Mouse (Mus musculus): ENCODE measurements around the gene Thoc5.
A peak's percentile ranks its signal among the peaks of the same experiment; 100 is the strongest.

Thoc5 gene

DNA sequence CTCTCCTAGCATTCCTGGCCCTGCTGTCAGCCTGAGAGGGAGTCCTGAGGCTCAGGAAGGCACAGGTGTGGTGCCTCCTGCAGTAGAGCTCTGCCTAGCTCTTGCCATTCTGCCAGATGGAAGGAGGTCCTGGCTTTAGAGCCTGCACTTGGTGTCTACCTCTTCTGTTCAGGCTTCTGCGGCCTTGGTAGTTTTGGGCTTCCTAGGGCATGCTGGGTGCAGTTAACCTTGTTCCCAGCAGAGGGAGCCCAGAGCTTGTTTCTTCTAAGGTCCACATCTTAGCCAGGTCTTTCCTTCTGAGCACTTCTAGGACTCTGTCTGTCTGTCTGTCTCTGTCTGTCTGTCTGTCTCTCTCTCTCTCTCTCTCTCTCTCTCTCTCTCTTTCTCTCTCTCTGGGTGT is 20.9 kb downstream of the Thoc5 start:
- DNase-seq = peak; percentile 62 to 66

GRCm38 (mm10) chr11:4921281-4921680 is 26.2 kb downstream of the Thoc5 start:
- DNase-seq = peak; percentile 25 to 31

DNA sequence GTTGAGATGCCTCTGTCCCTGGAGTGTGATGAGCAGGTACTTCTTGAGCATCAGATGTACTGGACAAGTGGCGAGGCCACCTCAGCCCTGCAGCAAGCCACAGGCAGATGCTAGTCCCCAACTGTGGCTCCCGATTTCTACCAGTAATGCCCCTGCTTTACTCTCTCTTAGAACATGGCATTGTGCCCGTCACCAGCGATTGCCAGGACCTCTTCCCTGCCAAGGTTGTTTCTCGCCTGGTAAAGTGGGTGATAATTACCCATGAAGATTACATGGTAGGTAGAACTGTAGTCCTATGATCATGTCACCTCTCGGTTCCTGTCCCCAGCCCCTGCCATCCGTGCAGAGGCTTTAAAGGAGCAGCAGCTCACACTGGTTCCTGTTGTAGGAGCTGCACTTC is 26.6 kb downstream of the Thoc5 start:
- no peak for DNase-seq

GRCm38 (mm10) chr11:4927224-4927623 is 32.1 kb downstream of the Thoc5 start:
- no peak for DNase-seq

DNA sequence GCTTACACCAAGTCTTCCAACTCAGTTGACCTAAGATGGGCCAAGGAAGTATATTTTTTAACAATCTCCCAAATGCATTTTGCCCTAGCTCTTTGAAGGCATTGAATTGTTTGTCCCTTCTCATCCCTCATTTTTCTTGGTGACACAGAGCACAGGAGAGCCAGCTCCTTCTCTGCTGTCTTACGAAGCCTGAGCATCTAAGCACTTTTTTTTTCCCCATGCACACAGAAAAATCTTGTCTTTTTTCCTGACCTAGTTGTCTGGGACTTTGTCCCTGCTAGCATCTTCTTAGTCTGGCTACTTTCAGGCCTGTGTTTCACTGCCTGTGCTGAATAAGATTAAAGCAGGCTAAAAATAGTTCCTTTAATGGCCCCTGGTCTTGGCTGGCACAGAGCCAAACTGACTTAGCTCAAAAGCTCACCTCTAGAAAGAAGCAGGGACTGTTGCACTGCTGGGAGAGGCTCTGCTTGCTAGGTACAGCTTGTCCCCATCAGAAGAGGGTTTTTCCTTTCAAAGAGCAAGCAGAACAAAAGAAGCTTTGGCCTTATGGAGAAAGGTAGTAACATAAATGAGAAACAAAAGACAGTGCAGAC is 36.0 kb downstream of the Thoc5 start:
- peak in 1 of 2 experiments; percentile 17 for DNase-seq

DNA sequence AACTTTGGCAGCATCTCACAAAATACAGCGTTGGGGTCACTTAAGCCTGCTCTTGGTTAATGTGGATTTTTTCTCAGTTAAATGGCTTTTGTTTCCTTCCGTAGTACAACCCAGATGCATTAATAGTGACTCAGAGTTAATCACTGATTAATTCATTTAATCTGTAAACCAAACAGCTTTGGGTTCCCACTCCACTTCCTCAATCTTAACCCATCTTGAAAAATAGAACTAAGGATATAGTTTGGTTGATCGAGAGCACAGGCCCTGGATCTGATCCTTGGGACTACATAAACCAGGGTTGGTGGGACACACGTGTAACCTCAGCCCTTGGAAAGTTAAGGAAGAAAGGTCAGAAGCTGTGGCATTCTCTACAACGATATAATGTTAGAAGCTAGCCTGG is 41.1 kb downstream of the Thoc5 start:
- no peak for DNase-seq

GRCm38 (mm10) chr11:4946530-4946929 is 51.4 kb downstream of the Thoc5 start:
- no peak for DNase-seq

- DNase-seq = peak; percentile 21 to 51
These were observed 52.1 kb downstream of the Thoc5 start for GRCm38 (mm10) chr11:4946947-4947812.

DNA sequence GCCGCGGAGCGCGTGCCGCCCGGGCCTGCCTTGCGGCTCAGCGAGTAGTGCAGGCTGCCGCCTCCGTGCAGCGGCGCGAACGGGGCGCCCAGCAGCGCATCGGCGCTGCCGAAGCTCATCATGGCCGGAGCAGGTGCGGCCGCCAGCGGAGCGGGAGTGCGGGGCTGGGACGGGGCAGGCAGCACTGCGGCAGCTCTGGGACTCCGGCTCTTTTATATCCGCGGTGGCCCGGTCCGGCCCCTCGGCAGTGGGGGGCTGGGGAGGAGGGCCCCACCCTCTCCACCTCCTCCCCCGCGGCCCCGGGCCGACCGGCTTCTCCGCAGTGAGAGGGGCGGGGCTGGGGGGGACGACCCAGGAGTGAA is 52.7 kb downstream of the Thoc5 start, which contains the start of gene Nefh:
Nefh (minus strand) TSS at position 252 of the 362 bp plus-strand sequence.
- peak in 1 of 2 experiments; percentile 37 for DNase-seq

DNA sequence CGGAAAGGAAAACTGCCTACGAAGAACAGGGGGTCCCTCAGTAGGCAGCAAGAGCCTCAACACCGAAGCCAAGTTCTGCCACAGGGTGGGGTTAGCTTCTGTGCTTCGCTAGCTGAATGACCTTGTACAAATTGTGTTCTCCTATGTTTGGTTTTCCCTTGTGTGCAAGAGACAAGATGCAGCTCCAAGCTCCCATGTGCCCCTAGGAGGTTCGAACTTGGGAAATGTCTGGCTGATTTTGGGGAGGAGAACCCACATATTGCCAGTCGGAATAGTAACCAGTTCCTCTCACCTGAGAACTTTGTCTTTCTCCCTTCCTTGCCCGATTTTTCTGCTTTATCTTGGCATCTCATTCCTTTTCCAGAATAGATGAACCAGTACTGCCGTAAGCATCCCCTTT is 53.7 kb downstream of the Thoc5 start:
- DNase-seq = no peak

DNA sequence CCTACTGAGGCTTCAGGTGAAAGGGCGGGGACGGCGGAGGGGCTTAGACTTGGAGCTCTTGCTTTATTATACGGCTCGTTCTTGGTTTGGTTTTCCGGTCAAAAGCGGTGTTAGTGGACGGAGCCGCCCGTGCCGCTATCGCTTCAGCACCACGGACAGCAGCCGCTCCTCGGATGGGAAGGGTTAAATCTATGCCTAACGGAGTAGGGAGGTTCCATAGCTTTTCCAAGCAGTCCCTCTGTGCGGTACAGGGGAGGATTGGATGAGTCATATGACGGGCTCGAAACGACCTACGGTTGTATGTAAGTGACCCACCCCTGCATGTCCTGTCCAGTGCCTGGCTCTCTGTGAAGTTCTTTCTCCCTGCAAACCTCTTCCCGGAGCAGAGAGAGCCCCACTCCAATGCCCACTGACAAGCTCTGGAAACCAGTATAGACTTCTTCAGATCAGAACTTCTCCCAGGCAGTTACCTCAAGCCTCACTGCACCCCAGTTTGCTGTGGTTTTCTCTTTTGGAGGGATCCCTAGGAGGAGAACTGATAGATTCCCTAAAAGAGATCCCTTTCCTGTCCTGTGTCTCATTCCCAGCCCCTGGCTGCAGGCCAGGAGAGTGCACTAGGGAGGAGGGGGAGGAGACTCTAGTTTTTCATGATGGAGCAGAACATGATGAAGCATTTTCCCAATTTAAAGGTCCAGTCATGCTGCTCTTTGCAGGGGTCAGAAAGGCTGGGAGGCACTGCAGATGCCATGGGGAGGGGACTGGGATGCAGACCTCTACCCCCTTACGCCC is 54.3 kb downstream of the Thoc5 start:
- DNase-seq = no peak

GRCm38 (mm10) chr11:4953401-4953800 is 58.3 kb downstream of the Thoc5 start:
- DNase-seq = no peak

GRCm38 (mm10) chr11:4953918-4954317 is 58.8 kb downstream of the Thoc5 start:
- no peak for DNase-seq

DNA sequence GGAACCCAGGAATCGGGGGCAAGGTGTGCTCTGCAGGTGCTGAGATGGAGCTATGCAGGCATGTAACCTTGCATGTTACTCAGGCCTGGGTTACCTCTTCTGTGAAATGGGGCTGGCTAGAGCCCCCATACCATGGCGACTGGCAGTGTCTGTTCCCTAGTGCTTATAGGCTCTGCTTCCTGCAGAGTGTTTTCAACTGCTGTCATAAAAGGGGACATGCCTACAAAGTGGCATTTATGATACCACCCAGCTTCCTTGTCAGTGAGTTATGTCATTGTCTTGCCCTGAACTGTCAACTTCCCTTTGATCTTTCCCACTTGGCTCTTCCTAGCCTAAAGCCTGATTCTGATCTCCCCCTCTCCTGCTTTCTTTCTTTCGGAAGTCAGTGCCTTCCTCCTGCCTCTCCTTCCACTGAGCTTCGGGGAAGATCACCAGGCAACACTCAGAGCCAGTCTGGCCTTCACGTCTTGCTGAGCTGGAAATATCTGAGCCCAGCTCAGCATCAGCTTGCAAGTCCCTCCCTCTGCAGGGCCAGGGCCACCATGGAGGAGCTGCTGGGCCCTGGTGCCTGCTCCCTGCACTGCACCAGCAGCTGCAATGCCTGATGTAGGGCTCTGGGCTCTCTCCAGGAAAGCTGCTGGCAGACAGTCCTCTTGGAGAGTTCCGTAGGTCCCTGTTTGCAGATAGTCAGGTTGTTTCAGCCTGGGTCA is 68.1 kb downstream of the Thoc5 start:
- no peak for DNase-seq

- DNase-seq = no peak
These were observed 71.2 kb downstream of the Thoc5 start for GRCm38 (mm10) chr11:4966325-4966724.

DNA sequence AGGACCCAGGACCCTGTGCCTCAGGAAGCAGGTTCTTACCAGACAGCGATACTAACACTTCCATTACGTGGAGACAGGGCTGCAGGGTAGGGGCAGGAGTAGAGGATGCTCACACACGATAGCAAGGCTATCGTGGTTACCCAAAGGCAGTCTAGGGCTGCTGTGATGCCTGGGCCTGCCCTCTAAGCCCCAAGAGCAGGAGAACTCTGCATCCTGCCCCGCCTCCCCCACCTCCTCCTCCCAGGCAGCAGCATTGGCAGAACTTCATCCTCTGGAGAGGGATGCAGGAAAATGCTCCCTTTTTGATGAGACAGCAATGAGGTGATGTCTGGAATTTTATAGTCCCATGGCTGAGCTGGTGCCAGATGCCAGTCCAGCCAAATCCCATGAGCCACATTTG is 71.8 kb downstream of the Thoc5 start:
- DNase-seq = no peak

- no peak for DNase-seq
These were observed 72.4 kb downstream of the Thoc5 start for GRCm38 (mm10) chr11:4967549-4967948.

DNA sequence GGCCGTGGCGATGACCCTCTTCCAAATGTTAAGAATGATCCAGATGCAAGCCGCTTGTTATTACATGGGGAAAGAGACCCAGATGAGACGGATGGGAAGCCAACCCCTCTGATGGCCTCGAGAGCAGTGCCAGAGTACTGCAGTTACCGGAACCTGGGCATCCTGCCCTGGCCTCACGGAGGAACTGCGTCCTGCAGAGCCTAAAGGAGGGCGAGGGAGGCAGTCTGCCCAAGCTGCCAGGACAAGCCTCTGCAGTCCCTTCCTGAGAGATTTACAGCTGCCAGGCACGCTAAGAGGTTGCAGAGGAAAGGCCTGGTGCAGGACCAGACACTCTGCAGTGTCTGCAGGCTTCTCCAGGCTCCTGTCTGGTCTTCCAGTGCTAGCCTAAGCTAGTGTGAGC is 73.3 kb downstream of the Thoc5 start:
- DNase-seq = peak; percentile 76

DNA sequence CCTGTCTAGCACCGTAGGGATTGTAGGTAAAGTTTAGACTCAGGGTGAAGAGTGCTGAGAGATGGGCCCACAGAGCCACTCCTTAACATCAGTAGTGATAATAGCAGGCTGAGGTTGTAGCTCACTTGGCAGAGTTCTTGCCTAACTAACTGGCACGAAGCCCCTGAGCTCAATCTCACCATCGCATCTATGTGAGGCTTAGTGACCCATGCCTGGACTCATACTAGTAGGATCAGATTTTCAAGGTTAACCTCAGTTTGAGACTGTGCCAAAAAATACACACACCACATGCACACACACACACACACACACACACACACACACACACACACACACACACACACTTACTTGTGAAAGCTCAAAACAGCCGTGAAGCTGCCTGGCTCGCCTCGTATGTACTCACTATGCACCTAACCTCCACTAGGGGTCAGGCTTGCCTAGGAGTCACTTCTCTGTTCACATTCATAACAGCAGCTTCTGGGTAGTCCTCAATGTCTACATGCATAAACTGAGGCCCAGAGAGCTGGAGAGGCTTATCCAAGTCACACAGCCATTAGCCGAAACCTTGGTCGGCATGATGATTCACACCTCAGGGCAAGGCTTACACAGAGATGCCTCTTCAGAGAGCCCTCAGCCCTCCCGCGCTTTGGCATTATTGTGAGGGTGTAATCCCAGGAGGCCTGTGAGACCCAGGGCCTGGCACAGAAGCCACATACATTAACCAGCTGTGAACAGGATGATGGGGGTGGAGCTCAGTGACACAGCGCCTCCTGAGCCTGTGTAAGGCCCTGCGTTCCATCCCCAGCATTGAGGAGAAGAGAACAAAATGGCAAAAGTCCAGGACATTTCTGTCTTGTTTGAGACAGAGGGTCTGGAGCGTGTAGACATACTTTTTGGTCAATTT is 78.1 kb downstream of the Thoc5 start:
- DNase-seq = peak; percentile 56 to 64

GRCm38 (mm10) chr11:4973871-4974256 is 78.7 kb downstream of the Thoc5 start:
- DNase-seq = no peak

DNA sequence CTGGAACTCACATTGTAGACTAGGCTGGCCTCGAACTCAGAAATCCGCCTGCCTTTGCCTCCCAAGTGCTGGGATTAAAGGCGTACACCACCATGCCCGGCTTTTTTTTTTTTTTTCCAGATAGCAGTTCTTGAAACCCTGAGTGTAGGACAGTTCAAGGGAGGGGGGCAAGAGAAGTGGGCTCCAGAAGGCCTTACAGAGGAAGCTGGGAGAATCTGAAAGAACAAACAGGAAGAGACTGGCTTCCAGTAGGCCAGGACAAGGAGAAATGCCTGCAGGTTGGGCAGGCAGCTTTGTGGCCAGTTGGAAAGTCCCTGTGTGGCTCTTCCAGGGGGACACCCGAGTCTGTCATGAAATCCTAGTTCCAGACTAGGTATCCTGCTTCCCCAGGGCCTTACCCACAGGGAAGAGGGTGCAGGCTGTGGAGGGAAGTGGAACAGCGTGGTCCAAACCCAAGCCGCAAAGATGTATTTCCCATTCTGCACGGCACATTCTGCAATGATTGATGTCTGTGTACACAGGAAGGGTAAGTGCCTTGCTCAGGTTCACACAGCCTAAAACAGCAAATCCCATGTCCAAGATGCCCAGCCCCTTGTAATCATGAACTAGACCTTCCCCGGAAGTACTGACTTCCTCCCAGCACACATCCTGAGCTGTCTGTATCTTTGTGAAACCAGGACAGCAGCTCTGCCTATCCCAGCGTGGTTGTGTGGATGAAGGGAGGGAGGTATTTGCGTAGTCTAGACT is 79.4 kb downstream of the Thoc5 start:
- DNase-seq = no peak

Data from cerebellum, adult 18-20 months (tissue).